Mouse (Mus musculus) central nervous system, embryonic 11.5 days (tissue): ENCODE results near the gene Olfr988. TPM values are rescaled to one million over a fixed set of nuclear protein-coding genes. Genes with fewer than 3 reads are reported as not detected.

Experiments
- polyA plus RNA-seq: library from polyadenylated mRNA; depleted of rRNA; stranded (reverse); fragments of >200 nt; gene quantifications from 2 replicates; pipeline ENCODE4 v1.2.3, GENCODE M21; 2012; rRNA removed

Gene Olfr988
- not detected in 2 replicates for polyA plus RNA-seq

DNA sequence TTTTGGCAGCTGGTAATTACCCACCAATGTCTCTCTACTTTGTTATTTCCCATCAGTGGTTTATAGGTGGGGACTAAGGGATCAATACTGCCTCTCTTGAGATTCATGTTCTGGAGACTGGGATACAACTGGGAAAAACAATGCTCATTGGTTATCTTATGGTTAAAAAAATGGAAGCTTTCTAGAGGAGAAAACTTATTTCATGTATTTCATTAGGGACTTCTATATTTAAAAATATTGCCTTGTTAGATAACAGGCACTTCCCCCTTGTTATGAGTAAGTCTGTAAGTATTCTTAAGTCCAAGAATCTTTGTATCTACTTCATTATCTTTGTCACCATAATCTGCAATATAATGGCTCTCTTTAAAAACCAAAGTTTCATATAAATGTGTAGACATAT lies at the start of gene Olfr988:
Olfr988 (minus strand) TSS at position 101 of the 400 bp plus-strand sequence.

DNA sequence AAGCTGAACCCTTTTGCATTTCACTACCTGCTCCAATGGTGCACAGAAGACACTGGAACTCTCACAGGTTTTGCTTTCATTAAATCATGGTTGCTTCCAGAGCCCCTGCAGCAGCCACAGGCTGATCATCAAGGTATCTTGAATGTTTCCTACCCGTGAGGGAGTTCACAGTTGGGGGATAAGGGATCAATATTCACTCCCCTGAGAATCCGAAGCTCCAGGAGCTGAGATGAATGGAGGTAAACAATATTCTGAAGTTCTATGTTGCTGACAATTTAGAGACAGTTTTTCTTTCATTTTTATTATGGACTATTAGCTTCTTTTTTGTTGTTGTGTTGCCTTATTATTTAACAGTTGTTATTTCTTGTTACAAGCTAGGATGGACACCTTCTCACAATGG lies 46.3 kb upstream of the Olfr988 start, which contains the start of gene Olfr992:
Olfr992 (minus strand) TSS at position 101 of the 400 bp plus-strand sequence.

DNA sequence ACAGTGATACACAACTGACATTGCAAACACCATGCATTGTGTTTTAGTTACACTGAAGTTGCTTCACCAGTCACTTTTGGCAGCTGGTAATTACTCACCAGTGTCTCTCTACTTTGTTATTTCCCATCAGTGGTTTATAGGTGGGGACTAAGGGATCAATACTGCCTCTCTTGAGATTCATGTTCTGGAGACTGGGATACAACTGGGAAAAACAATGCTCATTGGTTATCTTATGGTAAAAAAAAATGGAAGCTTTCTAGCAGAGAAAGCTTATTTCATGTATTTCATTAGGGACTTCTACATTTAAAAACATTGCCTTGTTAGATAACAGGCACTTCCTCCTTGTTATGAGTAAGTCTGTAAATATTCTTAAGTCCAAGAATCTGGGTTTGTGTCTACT lies 23.8 kb downstream of the Olfr988 start, which contains the start of gene Olfr987:
Olfr987 (minus strand) TSS at position 101 of the 400 bp plus-strand sequence.

Other genes with a start within 250 kb of the Olfr988 start
- gene Aplnr, start 227.0 kb downstream of the Olfr988 start, polyA plus RNA-seq: 12.0 and 23.3 TPM in 2 replicates
- gene Lrrc55, start 166.0 kb downstream of the Olfr988 start, polyA plus RNA-seq: 0.95 and 1.8 TPM in 2 replicates
- not detected in 2 replicates for gene Olfr987, start 23.9 kb downstream of the Olfr988 start, polyA plus RNA-seq
- gene Olfr992, start 46.2 kb upstream of the Olfr988 start, polyA plus RNA-seq: not detected in 2 replicates
- not detected in 2 replicates for gene Olfr993, start 51.6 kb upstream of the Olfr988 start, polyA plus RNA-seq
- not detected in 2 replicates for gene Olfr994, start 73.2 kb upstream of the Olfr988 start, polyA plus RNA-seq
- gene Olfr995, start 80.4 kb upstream of the Olfr988 start, polyA plus RNA-seq: not detected in 2 replicates
- gene 4833423E24Rik, start 155.8 kb upstream of the Olfr988 start, polyA plus RNA-seq: 0.04 TPM in 2 replicates
- not detected in 2 replicates for gene Olfr996, start 216.0 kb upstream of the Olfr988 start, polyA plus RNA-seq
- not detected in 2 replicates for gene Olfr998, start 225.7 kb upstream of the Olfr988 start, polyA plus RNA-seq
- not detected in 2 replicates for gene Olfr1000, start 248.7 kb upstream of the Olfr988 start, polyA plus RNA-seq